Mouse (Mus musculus): Measurements from ENCODE around the gene Cfap65. TPM values are rescaled to one million over a fixed set of nuclear protein-coding genes. Genes with fewer than 3 reads are reported as not detected.

The Cfap65 gene
- total and polyA plus RNA-seq, 3 experiments, result 2.3 TPM; not detected in 2

- TF ChIP-seq CTCF (IDR thresholded peaks at IDR 0.05), result no peak
- no peak for TF ChIP-seq EP300 (IDR thresholded peaks at IDR 0.05; ENCODE audit: insufficient read depth, low read depth, low read length)
- TF ChIP-seq POLR2A (IDR thresholded peaks at IDR 0.05; ENCODE audit: insufficient read depth, low read depth, low read length), result no peak
- Histone ChIP-seq H3K4me3 (peak overlapping the region; percentile 40), H3K4me1 (ENCODE audit: control insufficient read depth, insufficient read depth, low read length) (no peaks in the 10 kb centered on the region; the same call in 1 of the 2 replicates), H3K36me3 (ENCODE audit: control insufficient read depth, insufficient read depth, low read length) (no peaks in the 10 kb centered on the region), H3K27ac (no peak overlapping the region), H3K9ac (ENCODE audit: low read depth, low read length) (no peak overlapping the region), H3K79me2 (replicated peaks; ENCODE audit: control insufficient read depth, insufficient read depth, low read length) (no peaks in the 10 kb centered on the region), H3K27me3 (ENCODE audit: control insufficient read depth, insufficient read depth, low read length) (peaks cover 28% of the 10 kb centered on the region)
- no peak for DNase-seq
- intact Hi-C loops (cut with DNase I), result no loop called here
- WGBS, result 3% methylated on average over 74 of the region's 74 CpGs
Observed at GRCm38 (mm10) chr1:74882055-74882734, 53.2 kb downstream of the Cfap65 start.

GRCm38 (mm10) chr1:74880785-74881360 is 54.5 kb downstream of the Cfap65 start:
- intact Hi-C loops (cut with DNase I), result loop anchor here (2.0 kb wide), 1 partner anchor 136 kb away; no protein-coding TSS in a partner anchor
- Histone ChIP-seq H3K4me1 (ENCODE audit: control insufficient read depth, insufficient read depth, low read length) (no peaks in the 10 kb centered on the region; the same call in 1 of the 2 replicates), H3K36me3 (ENCODE audit: control insufficient read depth, insufficient read depth, low read length) (no peaks in the 10 kb centered on the region), H3K4me3 (no peak overlapping the region), H3K27me3 (ENCODE audit: control insufficient read depth, insufficient read depth, low read length) (peaks cover 26% of the 10 kb centered on the region), H3K79me2 (replicated peaks; ENCODE audit: control insufficient read depth, insufficient read depth, low read length) (no peaks in the 10 kb centered on the region), H3K27ac (no peak overlapping the region), H3K9ac (ENCODE audit: low read depth, low read length) (no peak overlapping the region)
- peak; percentile 62 to 72 for DNase-seq
- 6% methylated on average over 18 of the region's 18 CpGs for WGBS
- no peak for TF ChIP-seq POLR2A (IDR thresholded peaks at IDR 0.05; ENCODE audit: insufficient read depth, low read depth, low read length)
- no peak for TF ChIP-seq EP300 (IDR thresholded peaks at IDR 0.05; ENCODE audit: insufficient read depth, low read depth, low read length)
- peak; percentile 89 for TF ChIP-seq CTCF (IDR thresholded peaks at IDR 0.05)

DNA sequence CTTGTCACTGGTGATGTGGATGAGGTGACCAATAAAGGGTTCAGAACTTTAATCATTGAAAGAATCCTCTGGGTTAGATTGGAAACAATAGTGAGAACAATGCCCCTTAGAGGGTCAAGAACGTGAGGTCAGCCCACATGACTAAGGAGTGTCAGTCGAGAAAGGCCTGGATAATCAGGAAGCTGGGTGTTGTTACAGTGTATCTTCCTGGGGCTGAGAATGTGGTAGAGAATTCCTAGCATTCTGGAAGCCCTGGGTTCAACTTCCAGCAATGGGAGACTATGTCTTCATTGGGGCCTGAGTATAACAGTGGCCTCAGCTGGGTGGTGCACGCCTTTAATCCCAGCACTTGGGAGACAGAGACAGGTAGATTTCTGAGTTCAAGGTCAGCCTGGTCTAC is 58.2 kb downstream of the Cfap65 start:
- intact Hi-C loops (cut with DNase I), result no loop called here
- 32% methylated on average over 3 of the region's 3 CpGs for WGBS
- Histone ChIP-seq H3K9ac (ENCODE audit: low read depth, low read length) (no peak overlapping the region), H3K4me3 (no peak overlapping the region), H3K4me1 (ENCODE audit: control insufficient read depth, insufficient read depth, low read length) (no peaks in the 10 kb centered on the region), H3K36me3 (ENCODE audit: control insufficient read depth, insufficient read depth, low read length) (no peaks in the 10 kb centered on the region), H3K79me2 (replicated peaks; ENCODE audit: control insufficient read depth, insufficient read depth, low read length) (no peaks in the 10 kb centered on the region), H3K27ac (no peak overlapping the region), H3K27me3 (ENCODE audit: control insufficient read depth, insufficient read depth, low read length) (peaks cover 6% of the 10 kb centered on the region; the same call in 1 of the 2 replicates)
- DNase-seq, result no peak
- TF ChIP-seq CTCF (IDR thresholded peaks at IDR 0.05) (no peak), EP300 (IDR thresholded peaks at IDR 0.05; ENCODE audit: insufficient read depth, low read depth, low read length) (no peak), POLR2A (IDR thresholded peaks at IDR 0.05; ENCODE audit: insufficient read depth, low read depth, low read length) (no peak)

- no peak for DNase-seq
- 58% methylated on average over 2 of the region's 2 CpGs for WGBS
- 0 out of 2 replicates have a peak, but pooled peaks cover 1% of the 10 kb centered on the region for H3K27me3 ChIP-seq (ENCODE audit: control insufficient read depth, insufficient read depth, low read length)
Observed at GRCm38 (mm10) chr1:74872218-74872617, 63.2 kb downstream of the Cfap65 start.

DNA sequence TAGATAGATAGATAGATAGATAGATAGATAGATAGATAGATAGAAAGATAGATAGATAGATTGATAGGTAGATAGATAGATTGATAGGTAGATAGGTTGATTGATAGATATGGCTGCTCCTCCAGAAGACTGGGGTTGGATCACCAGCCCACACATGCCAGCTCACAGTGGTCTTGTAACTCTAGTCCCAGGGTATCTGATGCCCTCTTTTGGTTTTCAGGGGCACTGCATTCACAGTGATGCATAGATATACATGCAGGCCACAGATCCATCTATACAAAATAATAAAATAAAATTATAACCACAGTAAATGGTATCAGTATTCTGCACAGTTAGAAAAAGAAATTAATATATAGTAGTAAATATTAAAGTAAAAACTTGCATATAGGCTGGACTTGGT is 73.6 kb downstream of the Cfap65 start:
- Histone ChIP-seq H3K27me3 (ENCODE audit: control insufficient read depth, insufficient read depth, low read length) (peaks cover 7% of the 10 kb centered on the region), H3K4me1 (ENCODE audit: control insufficient read depth, insufficient read depth, low read length) (no peaks in the 10 kb centered on the region), H3K79me2 (replicated peaks; ENCODE audit: control insufficient read depth, insufficient read depth, low read length) (no peaks in the 10 kb centered on the region), H3K4me3 (no peak overlapping the region), H3K9ac (ENCODE audit: low read depth, low read length) (no peak overlapping the region), H3K36me3 (ENCODE audit: control insufficient read depth, insufficient read depth, low read length) (no peaks in the 10 kb centered on the region), H3K27ac (no peak overlapping the region)
- intact Hi-C loops (cut with DNase I), result no loop called here
- TF ChIP-seq EP300 (IDR thresholded peaks at IDR 0.05; ENCODE audit: insufficient read depth, low read depth, low read length), result no peak
- TF ChIP-seq CTCF (IDR thresholded peaks at IDR 0.05), result no peak
- TF ChIP-seq POLR2A (IDR thresholded peaks at IDR 0.05; ENCODE audit: insufficient read depth, low read depth, low read length), result no peak
- DNase-seq, result no peak

More at GRCm38 (mm10) chr1:74872218-74872617, 63.2 kb downstream of the Cfap65 start:
- Histone ChIP-seq H3K4me1 (ENCODE audit: control insufficient read depth, insufficient read depth, low read length) (no peaks in the 10 kb centered on the region), H3K36me3 (ENCODE audit: control insufficient read depth, insufficient read depth, low read length) (no peaks in the 10 kb centered on the region), H3K79me2 (replicated peaks; ENCODE audit: control insufficient read depth, insufficient read depth, low read length) (no peaks in the 10 kb centered on the region), H3K9ac (ENCODE audit: low read depth, low read length) (no peak overlapping the region), H3K27ac (no peak overlapping the region), H3K4me3 (no peak overlapping the region)
- no peak for TF ChIP-seq POLR2A (IDR thresholded peaks at IDR 0.05; ENCODE audit: insufficient read depth, low read depth, low read length)
- no peak for TF ChIP-seq CTCF (IDR thresholded peaks at IDR 0.05)
- TF ChIP-seq EP300 (IDR thresholded peaks at IDR 0.05; ENCODE audit: insufficient read depth, low read depth, low read length), result no peak
- intact Hi-C loops (cut with DNase I), result no loop called here
